Mouse (Mus musculus): ENCODE measurements at regions not wholly inside any gene's neighbourhood (a gene's known extent, or its start where the extent isn't known, plus 50 kb on each side); places are given as distances from the start of the nearest gene placed in this dataset.

GRCm38 (mm10) chr6:94783471-94783870 is 83.5 kb upstream of the Lrig1 start:
- TF ChIP-seq POLR2A (IDR thresholded peaks at IDR 0.05; ENCODE audit: extremely low read depth, insufficient read depth, low read length) (no peak), CTCF (IDR thresholded peaks at IDR 0.05; ENCODE audit: extremely low read depth, insufficient read depth, low read length) (no peak)

Data from cortical plate, adult 2 months (tissue).